Mouse (Mus musculus) neural tube, embryonic 11.5 days (tissue): ENCODE measurements around the gene Smyd3. TPM values are rescaled to one million over a fixed set of nuclear protein-coding genes. Genes with fewer than 3 reads are reported as not detected.

Source experiments
- ATAC-seq: fragments of 200-750 bp; cut with Nextera tagmentation; 2 replicates; pipeline ENCODE4 v1.8.0; 2017; ENCODE audit warnings: moderate number of reproducible peaks, mild to moderate bottlenecking, moderate TSS enrichment, moderate library complexity; ENCODE audit not compliant: insufficient read depth, low FRiP score, low TSS enrichment
- DNase-seq: peaks from one replicate; pipeline ENCODE4 v3.0.0-alpha.2; 2015; ENCODE audit warnings: low spot score
- H3K27ac ChIP-seq: fragments of 300-500 bp; sonication (generic); 2 replicates; pipeline ENCODE4 v1.5.1; 2014; ENCODE audit warnings: low read depth, mild to moderate bottlenecking, low read length
- H3K27me3 ChIP-seq: fragments of 300-500 bp; sonication (generic); 2 replicates; pipeline ENCODE4 v1.6.1; 2014; ENCODE audit warnings: mild to moderate bottlenecking, low read length, mixed read lengths; ENCODE audit not compliant: control insufficient read depth, insufficient read depth
- H3K36me3 ChIP-seq: fragments of 300-500 bp; sonication (generic); 2 replicates; pipeline ENCODE4 v1.6.1; 2014; ENCODE audit warnings: mild to moderate bottlenecking, low read length, moderate library complexity, mixed read lengths; ENCODE audit not compliant: control insufficient read depth, insufficient read depth
- H3K4me1 ChIP-seq: fragments of 300-500 bp; sonication (generic); 2 replicates; pipeline ENCODE4 v1.6.1; 2014; ENCODE audit warnings: low read length, mixed read lengths; ENCODE audit not compliant: control insufficient read depth, insufficient read depth
- H3K4me2 ChIP-seq: fragments of 300-500 bp; sonication (generic); 2 replicates; pipeline ENCODE4 v1.6.1; 2014; ENCODE audit warnings: low read depth, mild to moderate bottlenecking, moderate library complexity
- H3K4me3 ChIP-seq: fragments of 300-500 bp; sonication (generic); 2 replicates; pipeline ENCODE4 v1.5.1; 2014; ENCODE audit warnings: low read depth, low read length
- H3K9ac ChIP-seq: fragments of 300-500 bp; sonication (generic); 2 replicates; pipeline ENCODE4 v1.6.1; 2014; ENCODE audit warnings: mild to moderate bottlenecking, low read length
- H3K9me3 ChIP-seq: fragments of 300-500 bp; sonication (generic); 2 replicates; pipeline ENCODE4 v1.6.1; 2016; ENCODE audit warnings: low read length; ENCODE audit not compliant: control insufficient read depth
- WGBS: fragments of 180-500 bp; shearing (Covaris S2); extraction: QIAGEN DNeasy Blood & Tissue Kit; methylation state at CpG from one replicate; pipeline ENCODE4 v1.1.7; 2014; 5-methylcytosine and 5-hydroxymethylcytosine counted together
- polyA plus RNA-seq: library from polyadenylated mRNA; unstranded; fragments of >200 nt; fragmentation: Nextera tagmentation; extraction: Ambion mirVana; gene quantifications from 2 replicates; pipeline ENCODE4 v1.2.1, GENCODE M21; 2014

Smyd3 gene
- polyA plus RNA-seq, 1 experiment from 2014 or later: 19.7 TPM

GRCm38 (mm10) chr1:179052545-179053180 is 465.2 kb downstream of the Smyd3 start:
- Histone ChIP-seq H3K27me3 (no peaks in the 10 kb centered on the region), H3K9ac (no peak overlapping the region), H3K4me2 (no peak overlapping the region), H3K27ac (no peak overlapping the region), H3K9me3 (no peaks in the 10 kb centered on the region), H3K36me3 (no peaks in the 10 kb centered on the region), H3K4me3 (no peak overlapping the region), H3K4me1 (no peaks in the 10 kb centered on the region)
- no peak for DNase-seq
- no peak for ATAC-seq
- WGBS: 91% methylated on average over 6 of the region's 6 CpGs

GRCm38 (mm10) chr1:179047931-179048596 is 469.8 kb downstream of the Smyd3 start:
- Histone ChIP-seq H3K4me1 (no peaks in the 10 kb centered on the region), H3K9me3 (no peaks in the 10 kb centered on the region), H3K27me3 (no peaks in the 10 kb centered on the region), H3K36me3 (no peaks in the 10 kb centered on the region), H3K9ac (no peak overlapping the region), H3K27ac (no peak overlapping the region), H3K4me2 (no peak overlapping the region), H3K4me3 (no peak overlapping the region)
- 92% methylated on average over 13 of the region's 13 CpGs for WGBS
- ATAC-seq (no peak), DNase-seq (no peak)

- no peaks in the 10 kb centered on the region for H3K4me1 ChIP-seq
- 84% methylated on average over 17 of the region's 17 CpGs for WGBS
- no peak overlapping the region for H3K4me3 ChIP-seq
- no peak overlapping the region for H3K27ac ChIP-seq
- H3K4me2 ChIP-seq: no peak overlapping the region
- H3K27me3 ChIP-seq: no peaks in the 10 kb centered on the region
- no peaks in the 10 kb centered on the region for H3K36me3 ChIP-seq
- ATAC-seq (no peak), DNase-seq (no peak)
- no peaks in the 10 kb centered on the region for H3K9me3 ChIP-seq
- H3K9ac ChIP-seq: no peak overlapping the region
Observed at GRCm38 (mm10) chr1:179045856-179046714, 471.8 kb downstream of the Smyd3 start.

DNA sequence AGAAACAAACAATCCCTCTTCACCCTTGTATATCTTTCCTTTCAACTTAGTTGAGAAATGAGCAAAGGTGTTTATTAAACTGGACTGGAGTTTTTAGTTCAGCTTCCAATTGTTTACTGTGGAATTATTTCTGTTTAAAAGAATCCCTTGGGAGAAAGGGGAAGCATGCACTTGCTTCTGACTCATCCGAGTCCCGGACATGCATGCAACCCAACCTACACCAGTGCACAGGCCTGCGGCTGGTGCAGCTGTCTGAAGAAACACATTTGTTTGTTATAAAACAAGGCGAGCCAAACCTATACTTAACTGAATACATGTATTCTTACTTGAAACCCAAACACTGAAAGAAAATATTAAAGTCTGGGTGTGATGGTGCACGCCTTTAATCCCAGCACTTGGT is 473.7 kb downstream of the Smyd3 start:
- H3K9me3 ChIP-seq: no peaks in the 10 kb centered on the region
- H3K4me1 ChIP-seq: no peaks in the 10 kb centered on the region
- H3K9ac ChIP-seq: no peak overlapping the region
- WGBS: 85% methylated on average over 5 of the region's 5 CpGs
- no peak overlapping the region for H3K27ac ChIP-seq
- H3K4me3 ChIP-seq: no peak overlapping the region
- ATAC-seq: no peak
- no peak for DNase-seq
- no peaks in the 10 kb centered on the region for H3K27me3 ChIP-seq
- H3K4me2 ChIP-seq: no peak overlapping the region
- H3K36me3 ChIP-seq: no peaks in the 10 kb centered on the region

DNA sequence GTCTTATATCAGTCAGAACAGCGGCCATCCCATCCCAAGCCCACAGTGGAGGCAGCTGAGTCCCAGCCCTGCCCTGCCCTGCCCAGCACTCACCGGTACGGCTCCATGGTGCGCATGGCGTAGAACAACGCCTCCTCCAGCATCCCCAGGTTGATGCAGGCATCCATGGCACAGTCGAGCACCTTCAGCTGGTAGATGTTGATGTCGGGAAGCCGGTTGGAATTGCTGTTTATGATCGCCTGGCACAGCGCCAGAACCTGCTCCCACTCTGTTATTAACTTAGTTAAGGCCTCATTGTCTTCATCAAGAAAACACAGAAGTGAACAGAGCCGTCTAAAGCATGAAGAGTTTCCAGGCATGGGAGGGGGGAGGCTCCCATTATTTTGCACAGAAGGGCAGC is 474.2 kb downstream of the Smyd3 start:
- H3K4me3 ChIP-seq: no peak overlapping the region
- WGBS: 84% methylated on average over 12 of the region's 12 CpGs

GRCm38 (mm10) chr1:179041905-179042337 is 475.9 kb downstream of the Smyd3 start:
- ATAC-seq: no peak
- H3K4me1 ChIP-seq: no peaks in the 10 kb centered on the region
- H3K27ac ChIP-seq: no peak overlapping the region
- WGBS: 90% methylated on average over 8 of the region's 8 CpGs
- DNase-seq: no peak
- H3K27me3 ChIP-seq: no peaks in the 10 kb centered on the region
- no peak overlapping the region for H3K9ac ChIP-seq
- H3K4me3 ChIP-seq: no peak overlapping the region
- no peaks in the 10 kb centered on the region for H3K9me3 ChIP-seq
- no peaks in the 10 kb centered on the region for H3K36me3 ChIP-seq
- no peak overlapping the region for H3K4me2 ChIP-seq

More for the DNA sequence above, 474.2 kb downstream of the Smyd3 start:
- DNase-seq: no peak
- Histone ChIP-seq H3K4me2 (no peak overlapping the region), H3K4me1 (no peaks in the 10 kb centered on the region), H3K9ac (no peak overlapping the region), H3K27me3 (no peaks in the 10 kb centered on the region), H3K9me3 (no peaks in the 10 kb centered on the region), H3K36me3 (no peaks in the 10 kb centered on the region), H3K27ac (no peak overlapping the region)
- ATAC-seq: no peak

DNA sequence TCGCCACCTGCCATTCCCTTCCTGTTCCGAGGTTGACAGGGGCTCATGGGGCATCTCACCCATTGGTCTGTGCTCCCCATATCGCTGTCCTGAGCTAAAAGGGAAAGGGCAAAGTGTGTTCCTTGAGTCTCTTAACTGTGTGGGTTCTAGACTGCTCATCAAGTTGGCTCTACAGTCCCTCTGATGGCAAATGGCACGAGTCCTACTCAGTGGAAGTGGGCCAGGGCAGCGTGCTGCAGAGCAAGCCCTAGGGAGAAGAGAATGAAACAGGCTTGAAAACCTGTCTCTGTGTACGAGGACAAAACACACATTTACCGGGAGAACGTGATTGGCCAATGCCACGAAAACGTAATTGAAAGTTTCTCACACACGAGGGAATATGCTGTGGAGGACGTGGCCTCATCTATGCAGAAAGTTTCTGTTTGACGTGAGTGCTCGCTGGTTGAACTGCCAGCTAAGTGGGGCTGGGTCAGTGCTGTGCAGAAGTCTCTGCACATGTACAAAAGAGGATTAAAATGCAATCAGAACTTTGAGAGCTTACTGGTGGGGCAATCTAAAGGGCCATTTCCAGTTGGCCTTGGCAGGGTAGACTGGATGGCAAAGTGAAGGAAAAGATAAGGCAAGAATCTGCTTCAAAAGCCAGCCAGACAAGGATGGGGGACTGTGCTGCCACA is 476.5 kb downstream of the Smyd3 start:
- no peak overlapping the region for H3K27ac ChIP-seq
- WGBS: 91% methylated on average over 14 of the region's 14 CpGs
- H3K4me3 ChIP-seq: no peak overlapping the region
- H3K36me3 ChIP-seq: no peaks in the 10 kb centered on the region
- ATAC-seq (no peak), DNase-seq (no peak)
- no peak overlapping the region for H3K9ac ChIP-seq
- H3K27me3 ChIP-seq: no peaks in the 10 kb centered on the region
- H3K9me3 ChIP-seq: no peaks in the 10 kb centered on the region
- no peaks in the 10 kb centered on the region for H3K4me1 ChIP-seq
- no peak overlapping the region for H3K4me2 ChIP-seq

DNA sequence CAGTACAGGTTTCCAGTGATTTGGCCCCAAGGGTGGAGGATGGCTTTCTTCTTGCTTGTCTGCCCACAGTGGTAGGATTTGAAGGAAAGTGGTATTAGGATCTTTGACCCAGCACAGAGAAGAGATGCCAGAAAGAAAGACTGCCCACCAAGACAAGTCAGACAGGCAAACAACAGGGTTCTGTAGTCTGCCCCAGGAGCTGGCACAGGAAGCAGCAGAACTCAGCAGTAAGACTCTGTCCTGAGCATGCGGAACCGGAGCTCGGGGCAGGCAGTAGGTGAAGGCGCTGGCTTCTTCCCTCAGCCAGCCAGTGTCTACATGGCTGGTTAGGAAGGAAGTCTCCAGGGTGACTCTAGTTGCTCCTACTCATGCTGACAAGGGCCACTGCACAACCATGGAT is 479.0 kb downstream of the Smyd3 start:
- Histone ChIP-seq H3K27me3 (no peaks in the 10 kb centered on the region), H3K4me3 (no peak overlapping the region), H3K4me1 (no peaks in the 10 kb centered on the region), H3K4me2 (no peak overlapping the region), H3K9ac (no peak overlapping the region), H3K36me3 (no peaks in the 10 kb centered on the region), H3K9me3 (no peaks in the 10 kb centered on the region), H3K27ac (no peak overlapping the region)
- ATAC-seq: no peak
- no peak for DNase-seq
- WGBS: 92% methylated on average over 4 of the region's 4 CpGs
